Mouse (Mus musculus) E14TG2a.4 (cell line): ENCODE results near the gene Hacd4.

Source experiments
- H3K27me3 ChIP-seq: 2 replicates; pipeline ENCODE4 v1.6.1; 2014; ENCODE audit warnings: low read length, control low read depth; ENCODE audit not compliant: insufficient read depth
- H3K36me3 ChIP-seq: 2 replicates; pipeline ENCODE4 v1.6.1; 2014; ENCODE audit warnings: low read length, control low read depth; ENCODE audit not compliant: insufficient read depth
- H3K4me1 ChIP-seq: replicated peaks from 2 replicates; pipeline ENCODE4 v1.6.1; 2014; ENCODE audit warnings: low read depth, low read length, control low read depth
- H3K4me3 ChIP-seq: replicated peaks from 2 replicates; pipeline ENCODE4 v1.5.1; 2014; ENCODE audit warnings: mild to moderate bottlenecking, low read length
- H3K9me3 ChIP-seq: 2 replicates; pipeline ENCODE4 v1.6.1; 2014; ENCODE audit warnings: low read length, control low read depth
- CTCF ChIP-seq: conservative IDR thresholded peaks from 2 replicates; pipeline ENCODE4 v1.5.1; 2014; ENCODE audit warnings: low read length
- NANOG ChIP-seq: IDR thresholded peaks from 2 replicates; pipeline ENCODE4 v1.6.1; 2014; ENCODE audit warnings: borderline replicate concordance, low read length, mixed read lengths
- POU5F1 ChIP-seq: IDR thresholded peaks from 2 replicates; pipeline ENCODE4 v1.6.1; 2014; ENCODE audit warnings: low read length, borderline replicate concordance

The Hacd4 gene

DNA sequence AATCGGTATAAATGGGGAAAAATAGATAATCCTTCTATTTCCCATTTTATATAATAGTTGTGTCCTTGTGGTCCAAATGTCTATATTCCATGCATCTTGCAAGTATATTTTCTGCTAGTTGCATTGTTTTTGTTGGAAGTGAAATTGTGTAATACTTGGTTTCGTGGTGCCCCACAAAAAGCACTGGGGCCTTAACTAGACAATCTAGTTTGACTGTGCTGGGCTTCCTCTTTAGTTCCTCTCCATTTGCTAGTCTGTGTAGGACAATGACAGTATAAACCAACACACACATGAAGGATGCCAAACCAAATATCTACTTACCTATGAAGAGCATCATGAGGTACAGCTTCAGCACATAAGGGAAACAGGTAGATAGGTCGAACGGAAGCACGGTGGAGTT, 19.4 kb downstream of the Hacd4 start:
- Histone ChIP-seq H3K36me3 (no peaks in the 10 kb centered on the region), H3K9me3 (no peaks in the 10 kb centered on the region), H3K27me3 (no peaks in the 10 kb centered on the region), H3K4me1 (no peaks in the 10 kb centered on the region), H3K4me3 (no peak overlapping the region)
- TF ChIP-seq NANOG (no peak), CTCF (no peak), POU5F1 (no peak)

DNA sequence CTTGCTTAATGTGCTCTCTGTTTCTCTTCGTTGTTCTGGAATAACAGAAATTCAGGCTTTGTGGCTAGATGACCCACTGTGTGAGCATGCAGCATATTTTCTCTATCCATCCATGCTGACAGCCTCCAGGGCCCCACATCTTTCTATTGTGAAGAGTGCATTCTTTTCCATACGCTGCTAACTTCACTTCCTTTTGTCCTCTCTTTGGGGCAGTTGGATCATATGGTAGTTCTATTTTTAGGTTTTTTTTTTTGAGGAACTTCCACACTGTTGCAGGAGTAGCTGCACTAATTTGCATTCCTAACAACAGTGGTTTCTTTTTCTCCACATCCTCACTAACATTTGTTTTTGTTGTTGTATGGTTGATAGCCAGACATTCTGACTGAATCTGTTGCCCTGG, 23.7 kb downstream of the Hacd4 start:
- no peak for TF ChIP-seq CTCF
- no peak for TF ChIP-seq NANOG
- no peak for TF ChIP-seq POU5F1
- H3K4me3 ChIP-seq: no peak overlapping the region
- H3K9me3 ChIP-seq: no peaks in the 10 kb centered on the region
- H3K36me3 ChIP-seq: no peaks in the 10 kb centered on the region
- H3K27me3 ChIP-seq: no peaks in the 10 kb centered on the region
- H3K4me1 ChIP-seq: no peaks in the 10 kb centered on the region

DNA sequence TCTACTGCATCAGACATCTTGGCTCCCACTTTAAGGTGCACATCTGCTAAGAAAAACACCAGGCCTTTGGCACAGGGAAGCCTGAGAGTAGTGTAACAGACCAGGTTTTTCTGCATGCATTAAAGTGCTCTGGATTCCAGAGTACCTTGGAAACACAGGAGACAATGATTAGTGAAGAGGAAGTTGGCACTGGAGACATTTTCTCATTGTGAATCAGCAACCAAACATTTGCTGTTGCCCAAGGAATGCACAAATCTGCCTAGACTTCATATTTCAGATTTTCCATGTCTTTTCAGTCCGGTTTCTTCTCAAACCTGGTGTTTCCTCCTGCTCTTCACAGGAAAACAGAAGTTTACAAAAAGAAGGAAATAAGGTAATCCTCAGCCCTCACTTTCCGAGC, 26.4 kb downstream of the Hacd4 start:
- Histone ChIP-seq H3K4me1 (no peaks in the 10 kb centered on the region), H3K9me3 (no peaks in the 10 kb centered on the region), H3K4me3 (no peak overlapping the region), H3K36me3 (peaks cover 2% of the 10 kb centered on the region), H3K27me3 (no peaks in the 10 kb centered on the region)
- TF ChIP-seq CTCF (no peak), POU5F1 (no peak), NANOG (no peak)

DNA sequence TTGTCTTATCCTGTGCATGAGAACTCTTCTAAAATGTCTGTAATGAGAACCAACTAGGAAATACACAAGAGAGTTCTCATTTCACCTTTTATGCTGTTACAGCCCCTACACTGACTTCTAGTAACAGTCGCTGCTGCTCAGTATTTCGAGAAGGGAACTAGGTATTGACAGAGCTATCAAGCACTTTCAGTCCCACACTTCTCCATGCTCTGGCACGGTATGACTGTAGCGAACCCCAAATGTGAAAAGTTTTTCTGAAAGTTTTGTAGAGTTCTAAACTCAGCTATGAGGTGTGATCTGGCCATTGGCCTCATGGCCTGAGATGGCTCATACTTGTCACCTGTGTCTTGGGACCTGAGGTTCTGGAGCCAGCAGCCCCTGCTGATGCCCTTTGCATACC, 29.4 kb downstream of the Hacd4 start:
- H3K27me3 ChIP-seq: no peaks in the 10 kb centered on the region
- H3K4me1 ChIP-seq: no peaks in the 10 kb centered on the region
- no peaks in the 10 kb centered on the region for H3K9me3 ChIP-seq
- H3K4me3 ChIP-seq: no peak overlapping the region
- TF ChIP-seq CTCF (no peak), POU5F1 (no peak), NANOG (no peak)
- peaks cover 8% of the 10 kb centered on the region for H3K36me3 ChIP-seq

DNA sequence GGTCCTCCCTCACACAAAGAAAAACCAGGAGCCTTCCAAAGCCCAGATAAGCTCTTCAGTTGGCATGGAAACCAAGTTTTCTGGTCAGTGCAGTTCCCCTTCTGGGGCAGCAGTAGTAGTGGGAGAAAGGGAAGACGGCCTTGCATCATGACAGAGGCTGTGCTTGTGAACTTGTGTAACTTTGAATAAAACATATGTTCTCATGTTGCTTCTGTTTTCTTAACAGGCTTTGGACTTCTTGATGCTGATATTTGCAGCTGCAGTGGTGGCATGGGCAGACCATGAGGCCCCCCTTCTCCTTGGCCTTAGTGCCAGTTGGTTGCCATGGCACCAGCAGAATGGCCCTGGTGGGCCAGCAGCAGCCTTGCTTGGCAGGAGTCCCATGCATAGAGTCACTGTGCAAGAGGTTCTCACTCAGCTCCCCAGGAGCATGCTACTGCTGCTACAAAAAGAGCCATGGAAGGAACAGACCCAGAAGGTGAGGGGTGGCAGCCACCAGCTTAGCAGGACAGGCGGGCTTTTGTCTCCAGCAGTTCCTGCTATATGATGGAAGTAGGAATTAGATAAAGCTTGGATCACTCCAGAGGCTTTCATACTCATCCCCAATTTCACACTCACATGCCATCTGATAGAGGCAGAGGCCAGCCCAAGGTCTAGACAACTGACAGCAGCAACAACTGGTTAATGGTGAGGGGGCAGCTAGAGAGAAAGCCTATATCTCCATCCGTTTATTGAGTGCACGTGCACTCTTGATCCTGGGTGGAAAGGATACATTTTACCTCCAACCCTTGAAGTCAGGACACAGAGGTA, 31.6 kb downstream of the Hacd4 start:
- Histone ChIP-seq H3K36me3 (peaks cover 8% of the 10 kb centered on the region), H3K4me3 (no peak overlapping the region), H3K27me3 (no peaks in the 10 kb centered on the region), H3K4me1 (no peaks in the 10 kb centered on the region), H3K9me3 (no peaks in the 10 kb centered on the region)
- TF ChIP-seq POU5F1 (no peak), NANOG (no peak), CTCF (no peak)

DNA sequence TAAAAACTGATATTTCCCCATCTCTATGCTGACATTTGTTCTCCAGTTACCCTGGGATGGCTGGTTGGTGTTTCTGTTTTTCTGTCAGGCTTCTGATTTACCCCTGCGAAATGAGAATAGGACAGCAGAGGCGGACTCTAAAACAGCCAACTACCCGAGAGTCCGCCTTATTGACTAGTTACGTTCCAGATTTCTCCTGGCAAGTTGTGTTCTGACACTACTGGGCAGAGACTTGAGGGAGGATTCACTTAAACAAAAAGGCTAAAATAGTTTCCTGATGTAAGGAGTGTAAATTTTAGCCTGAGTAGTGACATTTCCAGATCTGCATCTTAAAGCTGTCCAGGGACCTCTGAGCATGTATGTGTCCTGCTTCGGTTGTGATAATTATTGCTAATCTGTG, 35.8 kb downstream of the Hacd4 start:
- H3K4me1 ChIP-seq: no peaks in the 10 kb centered on the region
- peaks cover 8% of the 10 kb centered on the region for H3K36me3 ChIP-seq
- no peaks in the 10 kb centered on the region for H3K9me3 ChIP-seq
- H3K27me3 ChIP-seq: no peaks in the 10 kb centered on the region
- TF ChIP-seq NANOG (no peak), CTCF (no peak), POU5F1 (no peak)
- no peak overlapping the region for H3K4me3 ChIP-seq

DNA sequence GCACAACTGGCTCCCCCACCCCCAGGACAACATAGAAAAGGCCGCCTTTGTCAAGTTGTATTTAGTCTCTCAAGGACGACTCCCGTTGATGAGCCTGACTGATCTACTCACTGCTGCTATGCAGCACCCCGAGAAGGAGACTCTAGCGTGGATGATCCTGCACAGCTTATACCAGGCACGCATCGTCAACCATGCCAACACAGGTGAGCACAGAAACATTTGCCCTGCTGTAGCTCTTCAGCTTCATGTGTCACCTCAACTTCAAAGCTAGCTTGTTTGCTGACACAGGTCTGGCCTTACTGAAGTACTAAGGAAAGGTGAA, 37.8 kb downstream of the Hacd4 start:
- H3K36me3 ChIP-seq: no peaks in the 10 kb centered on the region
- TF ChIP-seq POU5F1 (no peak), NANOG (no peak), CTCF (no peak)
- no peaks in the 10 kb centered on the region for H3K27me3 ChIP-seq

DNA sequence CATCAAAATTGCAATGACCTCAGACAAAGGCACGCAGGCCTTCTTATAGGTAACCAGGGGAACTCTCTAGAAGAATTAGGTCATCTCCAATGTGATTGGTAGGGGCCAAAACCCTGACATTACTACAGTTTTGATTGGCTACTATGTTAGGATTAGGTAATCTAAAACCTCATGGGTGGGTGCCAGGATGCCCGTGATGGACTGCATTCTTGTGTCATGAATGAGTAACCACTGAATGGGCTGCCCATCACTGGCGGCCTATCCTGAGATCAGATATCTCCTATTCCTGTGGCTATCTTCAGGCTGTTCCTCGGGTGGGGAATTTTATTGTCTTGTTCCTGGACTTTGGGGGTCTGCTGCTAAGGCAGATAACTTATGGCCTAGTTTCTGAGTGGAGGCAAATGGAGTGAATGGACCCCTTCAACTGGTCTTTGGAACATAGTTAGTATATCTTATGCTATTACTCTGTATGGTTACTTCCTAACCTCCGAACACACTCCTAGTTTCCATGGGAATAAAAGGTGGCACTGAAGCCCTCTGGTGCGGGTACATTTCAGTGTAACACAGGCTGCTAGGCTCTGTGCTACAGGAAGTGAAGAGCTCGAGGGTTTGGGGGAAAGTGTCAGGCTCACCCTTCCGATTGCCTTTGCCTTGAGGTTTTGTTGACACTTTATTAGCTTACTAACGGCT, 38.3 kb downstream of the Hacd4 start:
- no peak for TF ChIP-seq NANOG
- Histone ChIP-seq H3K9me3 (no peaks in the 10 kb centered on the region), H3K4me3 (no peak overlapping the region), H3K27me3 (no peaks in the 10 kb centered on the region), H3K36me3 (no peaks in the 10 kb centered on the region), H3K4me1 (no peaks in the 10 kb centered on the region)

More for the DNA sequence above, 37.8 kb downstream of the Hacd4 start:
- Histone ChIP-seq H3K9me3 (no peaks in the 10 kb centered on the region), H3K4me3 (no peak overlapping the region), H3K4me1 (no peaks in the 10 kb centered on the region)

DNA sequence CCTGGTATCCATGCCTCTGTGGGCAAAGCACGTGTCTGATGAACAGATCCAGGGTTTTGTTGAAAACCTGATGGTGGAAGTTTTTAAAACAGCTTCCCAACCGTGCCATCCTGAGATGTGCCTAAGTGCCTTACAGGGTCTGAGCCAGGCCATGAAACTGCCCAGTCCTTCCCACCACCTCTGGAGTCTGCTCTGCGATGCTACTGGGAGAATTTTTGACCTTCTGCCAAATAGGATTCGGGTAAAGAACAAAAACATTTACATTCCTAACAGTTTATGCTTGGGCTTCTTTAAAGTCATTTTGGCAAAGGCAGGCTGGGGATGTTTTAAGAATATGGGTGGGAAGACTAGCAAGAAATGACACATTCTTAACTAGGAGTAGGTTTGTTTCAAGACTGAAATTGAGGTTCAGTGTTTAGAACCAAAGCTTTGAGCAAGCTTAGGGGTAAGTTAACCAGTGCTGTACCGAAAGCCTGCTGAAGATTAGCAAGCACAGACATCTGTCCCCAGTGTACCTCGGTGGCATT, 41.7 kb downstream of the Hacd4 start:
- TF ChIP-seq POU5F1: no peak
- no peak for TF ChIP-seq CTCF
- TF ChIP-seq NANOG: no peak
- no peaks in the 10 kb centered on the region for H3K36me3 ChIP-seq
- no peaks in the 10 kb centered on the region for H3K9me3 ChIP-seq
- H3K4me3 ChIP-seq: no peak overlapping the region
- H3K27me3 ChIP-seq: no peaks in the 10 kb centered on the region
- H3K4me1 ChIP-seq: no peaks in the 10 kb centered on the region
